In the genomic region with DNA sequence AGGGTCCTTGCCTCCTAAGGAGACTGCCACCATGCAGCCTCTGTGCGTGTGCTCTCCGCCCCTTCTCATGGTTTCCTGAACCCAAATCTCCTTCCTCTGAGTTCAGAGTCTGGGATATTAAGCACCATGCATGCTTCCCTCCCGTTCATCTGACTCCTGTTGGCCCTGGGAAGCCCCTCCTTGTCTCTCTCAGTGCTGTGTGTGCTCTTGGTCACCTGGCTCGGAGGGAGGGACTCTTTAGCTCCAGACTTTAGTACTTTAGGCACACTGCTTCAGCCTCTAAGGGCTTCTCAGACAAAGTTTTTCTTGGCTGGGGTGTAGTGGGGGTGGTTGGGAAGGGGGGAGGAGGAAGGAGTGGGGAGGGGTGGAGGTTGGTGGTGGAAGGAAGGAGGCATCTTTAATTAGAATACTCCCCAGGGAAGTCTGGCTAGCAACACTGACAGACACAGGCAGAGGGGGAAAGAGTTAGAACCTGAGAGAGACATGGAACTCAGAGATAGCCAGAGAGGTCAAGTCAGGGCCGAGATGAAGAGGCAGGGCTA, we compare ENCODE assay signal across 13 mouse cellular contexts. TPM values are rescaled to one million over a fixed set of nuclear protein-coding genes. Genes with fewer than 3 reads are reported as not detected.
DNase-seq lines count a peak whose midpoint lies in the region; ATAC-seq and TF ChIP-seq lines count a peak whose summit lies in the region.
"Had no signal": no experiment of that assay in that cellular context is flagged by ENCODE, and none has a peak within 500 bp of the region (broad histone marks: within the 10 kb centered on the region; RNA-seq: fewer than 3 reads in every experiment).

No protein-coding gene starts in this region.

- no peaks in the 10 kb centered on the region for H3K79me2 ChIP-seq in CH12.LX (replicated peaks; ENCODE audit: control insufficient read depth, extremely low read depth, insufficient read depth, poor library complexity, severe bottlenecking)

- no peak overlapping the region; the same call in 1 of the 2 replicates for H3K9ac ChIP-seq in kidney, embryonic 14.5 days (ENCODE audit: low read depth, low read length)
- H3K9ac ChIP-seq in CH12.LX (ENCODE audit: insufficient read depth, low read depth): no peak overlapping the region
- no peak overlapping the region for H3K9ac ChIP-seq in lung, postnatal 0 days (replicated peaks; ENCODE audit: low read depth)
- H3K9ac ChIP-seq: forebrain, embryonic 15.5 days had no signal

- no peaks in the 10 kb centered on the region for H3K27me3 ChIP-seq in kidney, embryonic 14.5 days (ENCODE audit: control insufficient read depth, insufficient read depth, low read length)
- no peaks in the 10 kb centered on the region for H3K27me3 ChIP-seq in CH12.LX (replicated peaks)
- H3K27me3 ChIP-seq in embryonic facial prominence, embryonic 10.5 days (replicated peaks; ENCODE audit: low read depth, poor library complexity, severe bottlenecking): peaks cover 9% of the 10 kb centered on the region
- no peaks in the 10 kb centered on the region for H3K27me3 ChIP-seq in lung, postnatal 0 days (replicated peaks; ENCODE audit: insufficient read depth, low read length)
- H3K27me3 ChIP-seq: forebrain, embryonic 15.5 days had no signal

- intact Hi-C loops in gastrocnemius, postnatal 14 days (cut with DNase I; ENCODE audit: low total_unique reads): loop anchor here (10.0 kb wide), 1 partner anchor 57 kb away; no protein-coding TSS in a partner anchor

- TF ChIP-seq CTCF in CH12.LX (conservative IDR thresholded peaks at IDR 0.05 in 1 of 2, IDR thresholded peaks at IDR 0.05 in 1 of 2; ENCODE audit: low read depth in 2 of 2, low read length in 2 of 2): no peak
- TF ChIP-seq CTCF in lung, postnatal 0 days (IDR thresholded peaks at IDR 0.05): no peak

- ATAC-seq in kidney, embryonic 14.5 days (ENCODE audit: low FRiP score, low TSS enrichment): no peak
- ATAC-seq in lung, postnatal 0 days: peak; percentile 63
- ATAC-seq: forebrain, embryonic 15.5 days; hindbrain, embryonic 16.5 days had no signal

- no peak for TF ChIP-seq RAD21 in CH12.LX (IDR thresholded peaks at IDR 0.05; ENCODE audit: low read depth, low read length)

- H3K9me3 ChIP-seq in kidney, embryonic 14.5 days (ENCODE audit: control insufficient read depth, low read length): no peaks in the 10 kb centered on the region
- no peaks in the 10 kb centered on the region for H3K9me3 ChIP-seq in CH12.LX (replicated peaks; ENCODE audit: low read length)
- H3K9me3 ChIP-seq in embryonic facial prominence, embryonic 10.5 days: no peaks in the 10 kb centered on the region
- no peaks in the 10 kb centered on the region for H3K9me3 ChIP-seq in lung, postnatal 0 days (ENCODE audit: low read length)
- H3K9me3 ChIP-seq: forebrain, embryonic 15.5 days had no signal

- no peak for TF ChIP-seq POLR2A in CH12.LX (IDR thresholded peaks at IDR 0.05; ENCODE audit: low read depth, low read length)

- peak overlapping the region; percentile 71; the same call in 1 of the 2 replicates for H3K27ac ChIP-seq in kidney, embryonic 14.5 days (ENCODE audit: low read depth, low read length)
- no peak overlapping the region for H3K27ac ChIP-seq in CH12.LX (ENCODE audit: insufficient read depth, low read depth)
- H3K27ac ChIP-seq in embryonic facial prominence, embryonic 10.5 days (replicated peaks): peak overlapping the region; percentile 62
- H3K27ac ChIP-seq in lung, postnatal 0 days (ENCODE audit: low read length): peak overlapping the region; percentile 80
- H3K27ac ChIP-seq: forebrain, embryonic 15.5 days had no signal

- dilution Hi-C loops in CH12.LX (cut with MboI; ENCODE audit: extremely low pct_ligation_motif_present, extremely low pct_unique_long_range_greater_than_20kb, low sequenced_read_pairs): no loop called here

- TF ChIP-seq EP300 in CH12.LX (IDR thresholded peaks at IDR 0.05; ENCODE audit: low read length): no peak
- TF ChIP-seq EP300 in lung, postnatal 0 days (IDR thresholded peaks at IDR 0.05): peak; percentile 26; the same call in 1 of the 2 replicates

- in situ Hi-C loops in CH12.LX (cut with MboI; ENCODE audit: low pct_ligation_motif_present, low pct_unique_long_range_greater_than_20kb, low sequenced_read_pairs): loop anchor here (10.0 to 25.0 kb wide), 2 partner anchors 57 to 655 kb away; partner anchors contain the start of gene Dab2ip

- DNase-seq in kidney, postnatal 14 days: no peak
- DNase-seq in CH12.LX (ENCODE audit: extremely low read depth): peak; percentile 52
- DNase-seq in embryonic facial prominence, embryonic 10.5 days (ENCODE audit: low spot score): no peak
- DNase-seq in lung, postnatal 0 days (ENCODE audit: low spot score): peak; percentile 73
- DNase-seq in adrenal gland, postnatal 4 days (ENCODE audit: low spot score in 2 of 2): no peak
- DNase-seq in gastrocnemius, postnatal 14 days: no peak
- DNase-seq: cerebellum, adult 2 months; gastrocnemius, postnatal 10 days; thymus, adult 18-20 months had no signal

- H3K4me2 ChIP-seq in kidney, embryonic 14.5 days (replicated peaks; ENCODE audit: low read depth, low read length): no peak overlapping the region
- no peak overlapping the region; the same call in 1 of the 2 replicates for H3K4me2 ChIP-seq in CH12.LX (ENCODE audit: insufficient read depth, low read depth, poor library complexity, severe bottlenecking)
- H3K4me2 ChIP-seq in lung, postnatal 0 days (replicated peaks; ENCODE audit: low read depth, low read length): 0 out of 2 replicates have a peak overlapping the region, but pooled peaks have one; percentile 22
- H3K4me2 ChIP-seq: forebrain, embryonic 15.5 days; midbrain, embryonic 11.5 days had no signal

- WGBS in kidney, embryonic 14.5 days: 36% methylated on average over 5 of the region's 5 CpGs
- WGBS in embryonic facial prominence, embryonic 10.5 days: 54% methylated on average over 5 of the region's 5 CpGs
- 22% methylated on average over 5 of the region's 5 CpGs for WGBS in lung, postnatal 0 days

- peaks cover 19% of the 10 kb centered on the region for H3K4me1 ChIP-seq in kidney, embryonic 14.5 days (ENCODE audit: control insufficient read depth, insufficient read depth, low read length)
- H3K4me1 ChIP-seq in CH12.LX (ENCODE audit: control insufficient read depth in 1 of 2, insufficient read depth in 2 of 2): peaks cover 16 to 66% of the 10 kb centered on the region in 2 experiments
- H3K4me1 ChIP-seq in embryonic facial prominence, embryonic 10.5 days: peaks cover 46% of the 10 kb centered on the region
- peaks cover 16% of the 10 kb centered on the region; the same call in 1 of the 2 replicates for H3K4me1 ChIP-seq in lung, postnatal 0 days (ENCODE audit: insufficient read depth, low read depth, low read length)

- no peaks in the 10 kb centered on the region for H3K36me3 ChIP-seq in kidney, embryonic 14.5 days (ENCODE audit: control insufficient read depth, insufficient read depth, low read length)
- H3K36me3 ChIP-seq in CH12.LX (replicated peaks in 1 of 2; ENCODE audit: control insufficient read depth in 1 of 2, insufficient read depth in 1 of 2, low read length in 1 of 2): no peaks in the 10 kb centered on the region
- H3K36me3 ChIP-seq in embryonic facial prominence, embryonic 10.5 days (replicated peaks): no peaks in the 10 kb centered on the region
- no peaks in the 10 kb centered on the region for H3K36me3 ChIP-seq in lung, postnatal 0 days (ENCODE audit: insufficient read depth, low read length)
- H3K36me3 ChIP-seq: forebrain, embryonic 15.5 days had no signal

- H3K4me3 ChIP-seq in kidney, embryonic 14.5 days (ENCODE audit: low read length): no peak overlapping the region
- H3K4me3 ChIP-seq in CH12.LX (replicated peaks in 1 of 3; ENCODE audit: low read depth in 2 of 3, low read length in 2 of 3, poor library complexity in 1 of 3): no peak overlapping the region
- H3K4me3 ChIP-seq in embryonic facial prominence, embryonic 10.5 days: no peak overlapping the region
- H3K4me3 ChIP-seq in lung, postnatal 0 days (ENCODE audit: low read depth, low read length): no peak overlapping the region
- H3K4me3 ChIP-seq: forebrain, embryonic 15.5 days had no signal

TF ChIP-seq in CH12.LX, 34 proteins besides CTCF, POLR2A, EP300 and RAD21:
- TF ChIP-seq BHLHE40 (IDR thresholded peaks at IDR 0.05; ENCODE audit: low read depth, low read length): 0 out of 2 replicates have a peak, but pooled peaks have one; percentile 14
- no peak for TF ChIP-seq UBTF (IDR thresholded peaks at IDR 0.05; ENCODE audit: low read depth, low read length)

RNA-seq across cellular contexts. Expression of gene Ptgs1, which starts 12.5 kb away (rescaled TPM):
- polyA plus RNA-seq in kidney, embryonic 14.5 days (2014; fragmentation: Nextera tagmentation; extraction: Ambion mirVana): 16.4 and 24.6 TPM in 2 replicates
- total RNA-seq in CH12.LX (2012; rRNA removed): 3.0 and 3.1 TPM in 2 replicates
- total RNA-seq in CH12.LX (2014; rRNA removed): 2.9 and 3.0 TPM in 2 replicates
- polyA plus RNA-seq in CH12.LX (2012; ENCODE audit: insufficient read length, low read depth): 1.6 and 2.6 TPM in 2 replicates
- polyA plus RNA-seq in embryonic facial prominence, embryonic 10.5 days (2016; fragmentation: Nextera tagmentation; extraction: Ambion mirVana): 3.2 and 4.8 TPM in 2 replicates
- polyA plus RNA-seq in lung, postnatal 0 days (2015; fragmentation: Nextera tagmentation; extraction: Ambion mirVana): 111 and 116 TPM in 2 replicates
- total RNA-seq in adrenal gland, postnatal 4 days (2021): 10 to 100 TPM; 20.4 to 21.4 TPM
- total RNA-seq in gastrocnemius, postnatal 14 days (2021): 1 to 10 TPM; 3.9 to 5.4 TPM

Comparison
In these comparisons a context has a peak if more than half of its experiments do, and no peak if none do; other contexts are left out.
1. DNase-seq: peak in CH12.LX (single experiment) and lung, postnatal 0 days (single experiment); none in kidney, postnatal 14 days (single experiment), embryonic facial prominence, embryonic 10.5 days (single experiment), adrenal gland, postnatal 4 days (0 of 2) and gastrocnemius, postnatal 14 days (single experiment).